Mouse (Mus musculus) G1E (cell line): ENCODE data around the gene Ovca2.

Source experiments
- CTCF ChIP-seq: IDR thresholded peaks from 2 replicates; pipeline ENCODE4 v1.5.1; 2012; ENCODE audit warnings: low read depth, low read length, inconsistent platforms, mixed read lengths
- GATA1 ChIP-seq: IDR thresholded peaks from 2 replicates; pipeline ENCODE4 v1.6.1; 2012; ENCODE audit warnings: borderline replicate concordance, low read length, inconsistent platforms, mixed read lengths
- POLR2AphosphoS5 ChIP-seq: IDR thresholded peaks from 2 replicates; pipeline ENCODE4 v1.6.1; 2012; ENCODE audit warnings: low read depth, low read length, inconsistent platforms; ENCODE audit not compliant: insufficient replicate concordance
- TAL1 ChIP-seq: conservative IDR thresholded peaks from 2 replicates; pipeline ENCODE4 v1.6.1; 2012; ENCODE audit warnings: low read depth, low read length, inconsistent platforms, mixed read lengths

DNA sequence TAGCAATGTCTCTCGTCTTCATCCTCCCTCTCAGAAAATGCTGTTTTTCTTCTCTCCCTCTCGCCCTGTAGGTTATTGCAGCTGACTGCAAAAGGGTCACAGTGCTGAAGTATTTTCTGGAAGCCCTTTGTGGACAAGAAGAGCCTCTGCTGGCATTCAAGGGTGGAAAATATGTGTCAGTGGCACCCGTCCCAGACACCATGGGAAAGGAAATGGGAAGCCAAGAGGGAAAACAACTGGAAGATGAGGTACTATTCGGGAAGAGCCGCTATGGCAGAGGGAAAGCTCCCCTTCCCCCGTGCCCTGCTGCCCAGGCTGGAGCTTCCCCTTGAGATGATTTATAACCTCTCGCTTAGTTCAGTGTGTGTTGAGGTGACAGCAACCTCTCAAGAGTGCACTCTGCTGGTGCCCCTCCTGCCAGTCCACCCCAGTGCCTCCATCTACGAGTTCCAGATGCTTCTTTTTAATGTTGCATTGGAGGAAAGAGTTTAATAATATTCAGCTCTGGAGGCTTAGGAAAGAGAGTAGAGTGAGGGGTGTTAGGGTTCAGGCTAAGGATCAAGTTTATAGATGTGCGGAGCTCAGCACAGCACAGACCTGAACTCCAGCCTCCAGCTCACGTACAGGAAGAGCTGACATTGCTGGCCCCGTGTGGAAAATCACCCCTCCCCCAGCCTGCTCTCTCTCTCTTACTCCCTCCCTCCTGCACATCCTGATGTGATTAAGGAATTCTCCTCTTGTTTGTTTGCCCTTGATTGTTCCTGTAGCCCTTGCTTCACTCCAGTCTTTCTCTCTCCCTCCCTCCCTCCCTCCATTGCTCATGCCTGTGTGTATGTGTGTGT, 39.3 kb downstream of the Ovca2 start:
- TF ChIP-seq GATA1 (no peak), TAL1 (no peak), CTCF (no peak), POLR2AphosphoS5 (no peak)
